Mouse (Mus musculus): ENCODE data around the gene Arl8b. TPM values are rescaled to one million over a fixed set of nuclear protein-coding genes. Genes with fewer than 3 reads are reported as not detected.
A peak's percentile ranks its signal among the peaks of the same experiment; 100 is the strongest.

Gene Arl8b
- 105 and 110 TPM in 2 replicates for polyA plus RNA-seq (2015; fragmentation: Nextera tagmentation; extraction: Ambion mirVana)

GRCm38 (mm10) chr6:108782526-108783183, at the start of gene Arl8b:
TSS of gene Arl8b (plus strand) at chr6:108783099.
- WGBS: 10% methylated on average over 36 of the region's 36 CpGs
- Histone ChIP-seq H3K4me1 (ENCODE audit: control insufficient read depth, insufficient read depth, low read length) (peaks cover 19% of the 10 kb centered on the region), H3K9ac (ENCODE audit: low read depth, low read length) (peak within 1 kb of the TSS; percentile 97), H3K4me3 (ENCODE audit: low read length) (peak within 1 kb of the TSS; percentile 90), H3K4me2 (ENCODE audit: low read depth, low read length) (peak within 1 kb of the TSS; percentile 73), H3K9me3 (ENCODE audit: control insufficient read depth, low read length) (no peaks in the 10 kb centered on the region), H3K27ac (ENCODE audit: low read length) (peak within 1 kb of the TSS; percentile 83), H3K27me3 (replicated peaks; ENCODE audit: control insufficient read depth, insufficient read depth, low read length) (no peaks in the 10 kb centered on the region), H3K36me3 (ENCODE audit: control insufficient read depth, insufficient read depth, low read length) (no peaks in the 10 kb centered on the region)
- ATAC-seq: peak; percentile 85

- 0 out of 2 replicates have a peak, but pooled peaks have one; percentile 42 for ATAC-seq
- no peak overlapping the region for H3K4me2 ChIP-seq (ENCODE audit: low read depth, low read length)
Measured at GRCm38 (mm10) chr6:108735910-108736750, 46.8 kb upstream of the Arl8b start.

GRCm38 (mm10) chr6:108738463-108739203, 44.3 kb upstream of the Arl8b start:
- H3K9me3 ChIP-seq (ENCODE audit: control insufficient read depth, low read length): no peaks in the 10 kb centered on the region
- no peak for ATAC-seq
- WGBS: 68% methylated on average over 9 of the region's 9 CpGs

More at GRCm38 (mm10) chr6:108735910-108736750, 46.8 kb upstream of the Arl8b start:
- 49% methylated on average over 9 of the region's 9 CpGs for WGBS
- Histone ChIP-seq H3K9me3 (ENCODE audit: control insufficient read depth, low read length) (no peaks in the 10 kb centered on the region), H3K9ac (ENCODE audit: low read depth, low read length) (no peak overlapping the region), H3K27ac (ENCODE audit: low read length) (no peak overlapping the region), H3K36me3 (ENCODE audit: control insufficient read depth, insufficient read depth, low read length) (no peaks in the 10 kb centered on the region), H3K4me3 (ENCODE audit: low read length) (no peak overlapping the region), H3K4me1 (ENCODE audit: control insufficient read depth, insufficient read depth, low read length) (no peaks in the 10 kb centered on the region), H3K27me3 (replicated peaks; ENCODE audit: control insufficient read depth, insufficient read depth, low read length) (no peaks in the 10 kb centered on the region)

GRCm38 (mm10) chr6:108740579-108740978, 42.3 kb upstream of the Arl8b start:
- ATAC-seq: no peak
- Histone ChIP-seq H3K27me3 (replicated peaks; ENCODE audit: control insufficient read depth, insufficient read depth, low read length) (no peaks in the 10 kb centered on the region), H3K27ac (ENCODE audit: low read length) (no peak overlapping the region), H3K9me3 (ENCODE audit: control insufficient read depth, low read length) (no peaks in the 10 kb centered on the region), H3K4me3 (ENCODE audit: low read length) (no peak overlapping the region), H3K4me1 (ENCODE audit: control insufficient read depth, insufficient read depth, low read length) (no peaks in the 10 kb centered on the region), H3K36me3 (ENCODE audit: control insufficient read depth, insufficient read depth, low read length) (no peaks in the 10 kb centered on the region), H3K4me2 (ENCODE audit: low read depth, low read length) (no peak overlapping the region), H3K9ac (ENCODE audit: low read depth, low read length) (no peak overlapping the region)
- 70% methylated on average over 4 of the region's 4 CpGs for WGBS

More at GRCm38 (mm10) chr6:108738463-108739203, 44.3 kb upstream of the Arl8b start:
- no peak overlapping the region for H3K4me2 ChIP-seq (ENCODE audit: low read depth, low read length)
- no peaks in the 10 kb centered on the region for H3K4me1 ChIP-seq (ENCODE audit: control insufficient read depth, insufficient read depth, low read length)
- H3K36me3 ChIP-seq (ENCODE audit: control insufficient read depth, insufficient read depth, low read length): no peaks in the 10 kb centered on the region
- H3K27me3 ChIP-seq (replicated peaks; ENCODE audit: control insufficient read depth, insufficient read depth, low read length): no peaks in the 10 kb centered on the region
- H3K27ac ChIP-seq (ENCODE audit: low read length): no peak overlapping the region
- H3K9ac ChIP-seq (ENCODE audit: low read depth, low read length): no peak overlapping the region
- H3K4me3 ChIP-seq (ENCODE audit: low read length): no peak overlapping the region

GRCm38 (mm10) chr6:108743730-108744129, 39.2 kb upstream of the Arl8b start:
- Histone ChIP-seq H3K27me3 (replicated peaks; ENCODE audit: control insufficient read depth, insufficient read depth, low read length) (no peaks in the 10 kb centered on the region), H3K4me3 (ENCODE audit: low read length) (no peak overlapping the region), H3K9me3 (ENCODE audit: control insufficient read depth, low read length) (no peaks in the 10 kb centered on the region), H3K4me1 (ENCODE audit: control insufficient read depth, insufficient read depth, low read length) (no peaks in the 10 kb centered on the region), H3K36me3 (ENCODE audit: control insufficient read depth, insufficient read depth, low read length) (no peaks in the 10 kb centered on the region), H3K4me2 (ENCODE audit: low read depth, low read length) (no peak overlapping the region), H3K27ac (ENCODE audit: low read length) (no peak overlapping the region), H3K9ac (ENCODE audit: low read depth, low read length) (no peak overlapping the region)
- no peak for ATAC-seq
- 75% methylated on average over 5 of the region's 5 CpGs for WGBS

- no peak overlapping the region for H3K9ac ChIP-seq (ENCODE audit: low read depth, low read length)
- no peak overlapping the region for H3K4me3 ChIP-seq (ENCODE audit: low read length)
- H3K27ac ChIP-seq (ENCODE audit: low read length): no peak overlapping the region
- no peaks in the 10 kb centered on the region for H3K4me1 ChIP-seq (ENCODE audit: control insufficient read depth, insufficient read depth, low read length)
- H3K36me3 ChIP-seq (ENCODE audit: control insufficient read depth, insufficient read depth, low read length): no peaks in the 10 kb centered on the region
- no peak for ATAC-seq
- H3K9me3 ChIP-seq (ENCODE audit: control insufficient read depth, low read length): no peaks in the 10 kb centered on the region
- no peaks in the 10 kb centered on the region for H3K27me3 ChIP-seq (replicated peaks; ENCODE audit: control insufficient read depth, insufficient read depth, low read length)
- no peak overlapping the region for H3K4me2 ChIP-seq (ENCODE audit: low read depth, low read length)
- WGBS: 86% methylated on average over 7 of the region's 7 CpGs
Measured at GRCm38 (mm10) chr6:108751324-108751723, 31.6 kb upstream of the Arl8b start.

- H3K4me2 ChIP-seq (ENCODE audit: low read depth, low read length): no peak overlapping the region
- ATAC-seq: no peak
- no peak overlapping the region for H3K9ac ChIP-seq (ENCODE audit: low read depth, low read length)
- H3K36me3 ChIP-seq (ENCODE audit: control insufficient read depth, insufficient read depth, low read length): no peaks in the 10 kb centered on the region
- H3K9me3 ChIP-seq (ENCODE audit: control insufficient read depth, low read length): no peaks in the 10 kb centered on the region
- 45% methylated on average over 5 of the region's 5 CpGs for WGBS
- no peak overlapping the region for H3K4me3 ChIP-seq (ENCODE audit: low read length)
- no peaks in the 10 kb centered on the region for H3K4me1 ChIP-seq (ENCODE audit: control insufficient read depth, insufficient read depth, low read length)
- no peak overlapping the region for H3K27ac ChIP-seq (ENCODE audit: low read length)
- H3K27me3 ChIP-seq (replicated peaks; ENCODE audit: control insufficient read depth, insufficient read depth, low read length): no peaks in the 10 kb centered on the region
Measured at GRCm38 (mm10) chr6:108752395-108752794, 30.5 kb upstream of the Arl8b start.

GRCm38 (mm10) chr6:108753536-108753935, 29.4 kb upstream of the Arl8b start:
- Histone ChIP-seq H3K4me2 (ENCODE audit: low read depth, low read length) (no peak overlapping the region), H3K9me3 (ENCODE audit: control insufficient read depth, low read length) (no peaks in the 10 kb centered on the region)

GRCm38 (mm10) chr6:108754376-108754775, 28.5 kb upstream of the Arl8b start:
- no peak overlapping the region for H3K4me2 ChIP-seq (ENCODE audit: low read depth, low read length)
- H3K36me3 ChIP-seq (ENCODE audit: control insufficient read depth, insufficient read depth, low read length): no peaks in the 10 kb centered on the region
- no peak overlapping the region for H3K27ac ChIP-seq (ENCODE audit: low read length)
- no peak for ATAC-seq
- H3K27me3 ChIP-seq (replicated peaks; ENCODE audit: control insufficient read depth, insufficient read depth, low read length): no peaks in the 10 kb centered on the region
- 77% methylated on average over 1 of the region's 1 CpGs for WGBS
- H3K4me3 ChIP-seq (ENCODE audit: low read length): no peak overlapping the region
- H3K4me1 ChIP-seq (ENCODE audit: control insufficient read depth, insufficient read depth, low read length): no peaks in the 10 kb centered on the region
- no peaks in the 10 kb centered on the region for H3K9me3 ChIP-seq (ENCODE audit: control insufficient read depth, low read length)
- H3K9ac ChIP-seq (ENCODE audit: low read depth, low read length): no peak overlapping the region

More at GRCm38 (mm10) chr6:108753536-108753935, 29.4 kb upstream of the Arl8b start:
- Histone ChIP-seq H3K27me3 (replicated peaks; ENCODE audit: control insufficient read depth, insufficient read depth, low read length) (no peaks in the 10 kb centered on the region), H3K36me3 (ENCODE audit: control insufficient read depth, insufficient read depth, low read length) (no peaks in the 10 kb centered on the region), H3K27ac (ENCODE audit: low read length) (no peak overlapping the region), H3K4me3 (ENCODE audit: low read length) (no peak overlapping the region), H3K4me1 (ENCODE audit: control insufficient read depth, insufficient read depth, low read length) (no peaks in the 10 kb centered on the region), H3K9ac (ENCODE audit: low read depth, low read length) (no peak overlapping the region)
- WGBS: 97% methylated on average over 1 of the region's 1 CpGs
- no peak for ATAC-seq

Measured in intestine, embryonic 16.5 days (tissue).